Mouse (Mus musculus) splenic B cell, adult 2 months (primary cell): ENCODE data around the gene Gstcd.

Experiments used
- DNase-seq: peaks from one replicate; pipeline ENCODE4 v3.0.0-alpha.2; 2011; ENCODE audit warnings: low read depth, low spot score
- H3K27me3 ChIP-seq: 2 replicates; pipeline ENCODE4 v1.6.1; 2012; ENCODE audit warnings: mild to moderate bottlenecking, low read length, moderate library complexity, mixed read lengths; ENCODE audit not compliant: control insufficient read depth, poor library complexity, insufficient read depth, severe bottlenecking
- H3K36me3 ChIP-seq: 2 replicates; pipeline ENCODE4 v1.6.1; 2012; ENCODE audit warnings: mild to moderate bottlenecking, low read length, moderate library complexity, mixed read lengths; ENCODE audit not compliant: control insufficient read depth, poor library complexity, insufficient read depth, severe bottlenecking

The Gstcd gene

DNA sequence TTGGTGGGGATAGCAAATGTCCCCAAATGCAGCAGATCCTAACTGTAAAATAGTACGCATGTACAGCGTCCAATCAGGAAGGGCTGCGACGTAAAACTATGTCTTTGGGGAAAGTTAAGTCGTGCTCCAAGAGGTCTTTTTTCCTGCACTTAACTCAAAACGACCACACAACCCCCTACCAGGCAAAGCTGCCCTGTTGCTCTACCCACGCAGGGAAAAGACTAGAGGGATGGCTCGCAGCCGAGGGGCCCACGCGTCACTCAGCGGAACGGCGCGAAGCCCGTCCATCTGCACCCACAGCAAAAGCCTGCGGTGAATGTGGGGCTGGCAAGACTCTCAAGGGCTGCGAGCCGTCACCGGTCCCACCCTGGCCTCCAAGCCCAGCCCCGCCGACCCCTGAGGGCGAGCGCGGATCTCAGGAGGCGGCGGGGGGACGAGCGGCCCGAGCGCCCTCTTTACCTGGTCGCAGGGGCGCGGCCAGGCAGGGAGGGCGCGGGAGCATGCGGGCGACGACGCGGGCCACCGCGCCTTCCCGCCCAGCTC, 641 bp downstream of the Gstcd start:
- Histone ChIP-seq H3K36me3 (no peaks in the 10 kb centered on the region), H3K27me3 (no peaks in the 10 kb centered on the region)
- no peak for DNase-seq

DNA sequence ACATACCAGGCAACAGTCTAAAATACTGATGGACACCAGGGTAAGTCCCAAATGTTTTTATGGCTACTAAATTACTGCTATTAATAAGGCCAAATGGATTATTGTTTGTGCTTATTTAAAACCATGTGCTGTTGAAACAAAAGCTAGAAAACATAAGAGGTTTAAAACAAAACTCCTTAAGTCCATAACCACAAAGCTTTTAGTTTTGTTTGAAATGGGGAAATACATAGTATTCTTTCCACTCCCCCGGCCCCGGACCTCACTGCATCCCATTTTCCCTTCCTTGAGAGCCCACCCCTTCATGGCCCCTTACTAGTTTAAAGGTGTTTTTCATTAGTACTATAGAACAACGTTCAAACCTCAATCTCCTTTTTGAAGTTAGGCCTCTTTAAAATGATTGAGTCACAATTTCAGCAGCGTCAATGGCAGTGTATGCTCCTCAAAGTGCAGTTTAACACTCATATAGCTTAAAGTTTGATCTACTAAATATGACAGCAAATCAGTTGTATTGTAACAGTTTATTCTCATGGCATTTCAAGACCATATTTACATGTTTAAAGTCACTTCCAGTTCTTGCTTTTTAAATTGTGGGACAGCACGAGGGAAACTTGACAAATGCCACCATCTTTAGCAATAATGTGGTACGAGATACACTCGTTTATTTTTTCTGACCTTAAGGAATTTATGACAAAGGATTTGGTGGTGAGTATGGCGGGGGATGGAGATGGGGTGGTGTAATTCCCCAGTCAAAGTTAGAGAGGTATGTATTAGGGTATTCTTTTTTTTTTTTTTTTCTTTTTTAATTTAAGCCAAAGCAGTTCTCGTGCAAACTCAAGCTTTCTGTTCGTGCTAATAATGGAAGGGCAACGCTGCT, 1.3 kb downstream of the Gstcd start:
- no peaks in the 10 kb centered on the region for H3K27me3 ChIP-seq
- H3K36me3 ChIP-seq = no peaks in the 10 kb centered on the region
- DNase-seq = peak; percentile 2

DNA sequence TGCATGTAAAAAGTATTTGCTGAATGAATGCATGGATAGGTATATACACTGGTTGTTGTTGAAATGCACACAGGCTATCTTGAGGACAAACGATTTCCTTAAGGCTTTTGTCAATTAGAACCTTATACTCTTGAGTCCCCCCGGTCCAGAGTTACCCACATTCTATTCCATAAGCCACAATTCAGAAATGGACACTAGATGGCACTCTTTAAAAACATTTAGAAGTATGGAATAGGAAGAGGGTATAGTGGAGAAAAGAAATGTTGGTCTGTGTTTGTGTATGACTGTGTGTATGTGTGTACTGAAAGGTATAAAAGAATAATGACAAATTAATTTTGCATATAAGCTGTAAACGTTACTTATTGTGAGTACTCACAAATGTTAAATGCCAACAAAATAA, 6.0 kb downstream of the Gstcd start:
- Histone ChIP-seq H3K36me3 (peaks cover 9% of the 10 kb centered on the region), H3K27me3 (no peaks in the 10 kb centered on the region)
- DNase-seq = peak; percentile 73

DNA sequence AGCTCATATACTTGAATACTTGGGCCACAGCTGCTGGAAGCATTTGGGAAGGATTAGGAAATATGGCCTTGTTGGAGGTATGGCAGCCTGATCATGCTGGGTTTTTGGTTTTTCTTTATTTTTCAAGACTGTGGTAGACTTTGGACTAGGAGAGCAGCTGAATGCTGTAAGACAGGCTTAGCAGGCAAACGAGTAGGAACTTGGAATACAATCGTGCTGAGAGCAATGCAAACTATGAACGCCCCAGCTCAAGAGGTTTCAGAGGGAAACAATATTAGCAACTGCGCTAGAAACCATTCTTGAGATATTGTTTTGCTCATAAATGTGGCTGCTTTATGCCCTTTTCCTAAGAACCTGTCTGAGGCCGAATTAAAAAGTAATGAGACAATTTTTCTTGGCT, 9.1 kb downstream of the Gstcd start:
- DNase-seq = no peak
- H3K27me3 ChIP-seq = no peaks in the 10 kb centered on the region
- H3K36me3 ChIP-seq = peaks cover 11% of the 10 kb centered on the region

DNA sequence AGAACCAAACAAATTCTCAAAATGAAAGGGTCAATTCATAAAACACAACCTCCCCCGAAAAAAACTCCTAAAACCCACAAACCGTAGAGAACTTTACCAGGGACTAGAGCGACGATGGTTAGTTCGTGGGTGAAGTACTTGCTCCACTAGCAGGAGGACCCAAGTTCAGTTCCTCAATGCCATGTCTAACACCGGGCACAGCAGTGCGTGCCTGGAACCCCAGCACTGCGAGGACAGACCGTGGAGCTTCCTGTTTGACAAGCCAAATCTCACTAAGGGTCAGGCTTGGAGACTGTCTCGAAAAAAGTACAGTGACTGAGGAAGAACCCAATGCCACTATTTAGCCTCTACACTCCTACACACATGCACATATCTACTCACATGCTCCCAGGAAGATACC, 16.3 kb downstream of the Gstcd start:
- DNase-seq = no peak
- 0 out of 2 replicates have a peak, but pooled peaks cover 2% of the 10 kb centered on the region for H3K36me3 ChIP-seq

DNA sequence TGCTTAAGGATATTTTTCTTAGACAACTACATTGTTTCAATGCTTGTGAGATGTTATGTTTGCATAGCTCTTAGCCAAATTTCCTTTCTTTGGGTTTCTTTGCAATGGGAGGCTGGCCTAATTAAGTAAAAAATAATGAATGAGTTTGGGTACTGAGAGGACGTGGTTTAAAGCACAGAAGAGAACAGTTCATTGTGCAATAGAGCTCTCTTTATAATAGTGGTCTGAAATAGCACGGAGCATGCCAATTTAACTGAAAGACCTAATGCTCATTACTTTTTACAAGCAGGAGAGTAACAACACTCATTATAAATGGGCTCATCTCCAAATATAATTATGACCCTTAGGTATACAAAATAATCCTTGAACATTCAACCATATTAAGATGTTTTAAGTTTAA, 39.8 kb downstream of the Gstcd start:
- DNase-seq = no peak

More for the DNA sequence above, 16.3 kb downstream of the Gstcd start:
- H3K27me3 ChIP-seq = no peaks in the 10 kb centered on the region

DNA sequence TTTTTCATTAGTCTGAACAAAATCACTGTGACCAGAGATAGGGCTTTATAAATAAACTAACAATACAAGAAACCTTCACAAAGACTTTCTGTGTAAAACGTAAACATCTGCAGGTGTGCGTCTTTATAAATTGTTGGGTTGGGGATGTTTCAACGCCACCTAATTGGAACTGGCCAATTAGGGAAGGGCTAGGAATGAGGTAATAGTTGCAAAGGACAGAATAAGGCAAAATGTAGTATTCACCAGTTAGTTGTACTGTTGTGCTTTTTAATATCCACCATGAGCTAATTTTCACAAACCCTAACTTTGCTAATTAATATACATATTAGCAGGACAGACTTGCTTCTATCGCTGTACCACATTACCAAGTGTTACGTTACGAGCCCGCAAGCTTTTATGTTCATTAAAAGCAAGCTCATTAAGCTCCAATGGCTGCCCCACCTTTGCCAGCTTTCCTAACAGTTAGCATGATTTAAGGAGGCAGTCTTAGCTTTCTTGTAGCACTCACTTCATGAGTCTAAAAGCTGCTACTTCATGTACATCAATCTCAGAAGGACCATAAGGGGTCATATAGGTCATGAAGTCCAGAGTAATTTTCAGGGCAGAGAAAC, 58.6 kb downstream of the Gstcd start:
- H3K27me3 ChIP-seq = no peaks in the 10 kb centered on the region

More for the DNA sequence above, 39.8 kb downstream of the Gstcd start:
- Histone ChIP-seq H3K27me3 (no peaks in the 10 kb centered on the region), H3K36me3 (peaks cover under 1% of the 10 kb centered on the region; the same call in 1 of the 2 replicates)

DNA sequence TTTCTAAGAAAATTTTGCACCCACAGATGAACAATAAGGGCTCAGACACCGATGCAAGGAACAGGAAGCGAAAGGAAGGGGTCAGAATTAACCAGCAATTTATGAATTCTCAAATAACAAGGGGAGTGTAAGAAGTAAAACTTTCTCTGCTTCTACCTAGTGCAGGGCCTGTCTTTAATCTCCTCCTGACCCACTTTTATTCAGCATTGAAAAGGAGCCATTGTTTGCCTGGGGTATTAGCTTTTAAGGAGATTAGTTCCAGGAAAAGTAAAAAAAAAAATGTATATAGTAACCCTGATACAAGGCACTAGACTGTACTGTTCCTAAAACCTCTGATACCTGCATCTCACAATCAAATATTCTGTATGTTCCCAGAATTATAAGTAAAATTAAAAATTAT, 64.9 kb downstream of the Gstcd start:
- no peaks in the 10 kb centered on the region for H3K27me3 ChIP-seq
- H3K36me3 ChIP-seq = no peaks in the 10 kb centered on the region
- DNase-seq = no peak

More for the DNA sequence above, 58.6 kb downstream of the Gstcd start:
- no peaks in the 10 kb centered on the region for H3K36me3 ChIP-seq
- DNase-seq = no peak

DNA sequence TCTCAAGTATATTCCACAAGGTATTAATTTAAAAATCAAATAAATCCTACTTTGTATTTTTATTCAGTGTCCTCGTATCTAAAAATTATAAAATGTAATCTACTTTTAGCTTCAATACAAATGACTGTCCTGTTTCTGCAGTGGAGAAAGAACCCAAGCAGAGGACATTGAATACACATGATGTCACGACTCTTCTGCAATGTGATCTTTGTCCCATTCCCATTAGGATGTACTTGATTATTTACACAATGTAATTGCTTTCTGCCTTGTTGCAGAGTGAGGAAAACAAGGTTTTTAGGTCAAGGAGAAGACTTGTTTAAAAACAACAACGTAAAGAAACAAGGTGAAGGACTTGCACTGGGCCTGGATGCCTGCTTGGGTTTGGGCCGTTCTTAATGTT, 84.6 kb downstream of the Gstcd start:
- DNase-seq = no peak
- Histone ChIP-seq H3K27me3 (no peaks in the 10 kb centered on the region), H3K36me3 (no peaks in the 10 kb centered on the region)

DNA sequence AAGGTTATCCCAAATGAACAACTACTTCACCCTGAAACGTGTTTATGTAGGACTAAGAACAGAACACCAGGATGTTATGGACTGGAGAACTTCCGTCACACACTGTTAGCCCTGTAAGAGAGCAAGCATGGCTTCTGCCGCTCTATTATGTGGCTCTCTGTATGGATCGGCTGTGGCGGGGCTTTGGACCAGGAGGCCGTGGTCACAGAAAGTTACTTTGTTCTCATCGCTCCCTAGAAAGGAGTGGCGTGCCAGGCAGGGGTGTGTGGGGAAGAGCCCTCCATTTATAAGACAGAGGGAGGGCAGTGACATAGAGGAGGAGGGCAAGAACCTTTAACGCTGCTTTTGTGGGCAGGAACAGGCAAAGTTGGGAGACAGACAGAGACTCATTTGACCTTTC, 95.5 kb downstream of the Gstcd start:
- Histone ChIP-seq H3K36me3 (no peaks in the 10 kb centered on the region), H3K27me3 (no peaks in the 10 kb centered on the region)
- DNase-seq = no peak

DNA sequence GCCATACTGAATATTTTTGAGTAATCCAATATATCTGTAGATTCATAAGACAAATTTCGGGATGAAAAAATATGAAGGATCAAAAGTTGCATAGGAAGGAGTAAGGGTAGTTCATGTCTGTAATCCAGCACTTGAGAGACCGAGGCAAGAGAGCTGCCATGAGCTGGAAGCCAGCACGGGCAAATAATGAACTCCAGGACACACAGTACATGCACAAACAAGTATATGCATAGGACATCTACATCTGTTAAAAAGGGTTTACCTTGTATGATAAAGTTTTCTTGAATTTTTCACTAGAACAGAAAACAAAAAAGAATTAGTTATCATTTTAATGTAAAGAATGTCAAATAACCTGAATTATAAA, 95.9 kb downstream of the Gstcd start:
- no peaks in the 10 kb centered on the region for H3K27me3 ChIP-seq
- no peak for DNase-seq
- H3K36me3 ChIP-seq = no peaks in the 10 kb centered on the region

DNA sequence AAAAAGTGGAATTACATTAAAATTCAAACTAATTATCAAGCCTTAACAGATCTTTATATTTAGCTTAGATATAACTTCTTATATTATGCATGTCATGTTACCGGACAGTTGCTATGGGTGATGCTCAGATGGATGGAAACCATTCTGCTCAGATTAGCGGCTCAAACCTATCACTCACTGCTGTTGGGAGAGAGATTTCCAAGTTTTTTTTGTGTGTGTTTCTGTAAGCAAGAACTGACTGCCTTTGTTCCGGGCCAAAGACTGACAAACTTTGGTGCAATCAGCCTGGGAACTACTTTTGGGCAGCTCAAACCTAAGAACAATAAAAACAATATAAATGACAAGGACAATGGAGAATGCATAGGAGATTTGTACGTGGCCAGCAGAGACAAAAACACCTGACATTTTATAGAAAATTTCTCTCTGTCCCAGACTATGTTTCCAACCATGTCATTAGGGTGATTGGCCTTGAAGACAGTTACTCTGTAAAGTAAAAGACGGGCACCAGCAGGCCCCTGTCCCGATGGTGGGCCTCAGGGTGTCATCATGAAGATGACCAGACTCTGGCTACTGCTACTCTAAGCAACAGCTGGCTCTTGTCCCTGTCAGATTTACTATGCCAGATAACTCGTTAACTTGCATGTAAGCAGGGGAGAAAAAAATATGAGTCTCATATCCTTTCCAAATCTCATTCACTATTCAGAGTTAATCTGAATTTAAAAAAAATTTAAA, 96.5 kb downstream of the Gstcd start:
- no peak for DNase-seq
- Histone ChIP-seq H3K36me3 (no peaks in the 10 kb centered on the region), H3K27me3 (no peaks in the 10 kb centered on the region)

DNA sequence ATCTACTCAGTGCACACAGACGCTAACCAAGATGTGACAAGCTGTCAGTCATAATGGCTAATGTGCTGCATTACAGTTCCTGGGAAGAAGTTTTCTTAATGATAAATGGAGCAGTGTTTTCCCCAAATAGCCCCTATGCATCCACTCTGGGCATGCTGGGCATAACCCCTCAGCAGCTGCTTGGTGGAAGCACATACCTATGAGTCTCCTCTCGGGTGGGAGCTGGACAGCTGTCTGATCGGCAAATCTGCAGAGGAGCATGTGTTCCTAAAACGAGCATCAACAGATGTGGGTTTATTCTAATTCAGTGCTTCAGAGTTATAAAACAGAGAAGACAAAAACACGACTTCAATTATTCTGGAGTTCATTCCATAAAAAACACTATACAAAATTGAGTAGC, 105.6 kb downstream of the Gstcd start:
- H3K27me3 ChIP-seq = no peaks in the 10 kb centered on the region
- DNase-seq = no peak

DNA sequence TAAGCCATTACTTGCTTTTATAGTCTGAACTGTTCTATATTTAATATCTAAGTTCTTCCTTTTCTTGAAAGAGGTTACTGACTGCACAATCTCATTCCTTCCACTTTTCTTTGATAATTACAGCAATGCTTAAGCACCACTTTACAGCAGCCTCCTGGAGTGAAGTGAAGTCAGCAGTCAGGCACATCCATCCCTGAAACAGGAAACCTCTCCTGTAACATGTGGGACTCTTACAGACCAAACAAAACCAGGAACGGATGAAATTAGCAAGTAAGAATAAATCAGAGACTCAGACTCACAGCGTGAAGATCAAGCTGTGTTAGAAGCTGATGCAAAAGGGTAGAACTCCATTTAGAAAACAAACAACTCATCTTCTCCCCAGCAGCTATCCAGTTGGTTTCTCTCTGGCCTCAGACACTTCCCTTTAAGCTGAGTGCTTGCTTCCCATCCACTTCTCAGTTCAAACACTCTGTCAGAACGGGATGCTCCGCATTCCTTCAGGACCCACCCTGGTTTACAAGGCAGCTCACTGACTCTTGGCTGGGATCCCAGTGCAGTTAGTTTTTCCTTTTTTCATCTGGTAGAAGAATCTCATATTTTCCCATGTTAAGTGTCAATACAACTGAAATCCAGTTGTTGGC, 107.9 kb downstream of the Gstcd start:
- Histone ChIP-seq H3K27me3 (no peaks in the 10 kb centered on the region), H3K36me3 (peaks cover 2% of the 10 kb centered on the region; the same call in 1 of the 2 replicates)
- no peak for DNase-seq

More for the DNA sequence above, 105.6 kb downstream of the Gstcd start:
- H3K36me3 ChIP-seq = peaks cover 2% of the 10 kb centered on the region; the same call in 1 of the 2 replicates
